Mouse (Mus musculus) limb, embryonic 11.5 days (tissue): ENCODE results near the gene Phlpp1. TPM values are rescaled to one million over a fixed set of nuclear protein-coding genes. Genes with fewer than 3 reads are reported as not detected.

Source experiments
- ATAC-seq: fragments of 200-750 bp; cut with Nextera tagmentation; 2 replicates; pipeline ENCODE4 v1.8.0; 2017; ENCODE audit warnings: low read depth; ENCODE audit not compliant: insufficient number of reproducible peaks, low FRiP score, low TSS enrichment
- DNase-seq: peaks from one replicate; pipeline ENCODE4 v3.0.0-alpha.2; 2015; ENCODE audit warnings: low spot score
- H3K27ac ChIP-seq: fragments of 300-500 bp; sonication (generic); replicated peaks from 2 replicates; pipeline ENCODE4 v1.5.1; 2014; ENCODE audit warnings: low read depth, mild to moderate bottlenecking, low read length
- H3K27me3 ChIP-seq: fragments of 300-500 bp; sonication (generic); 2 replicates; pipeline ENCODE4 v1.6.1; 2014; ENCODE audit warnings: mild to moderate bottlenecking, low read length, mixed read lengths; ENCODE audit not compliant: control insufficient read depth, insufficient read depth
- H3K36me3 ChIP-seq: fragments of 300-500 bp; sonication (generic); 2 replicates; pipeline ENCODE4 v1.6.1; 2014; ENCODE audit warnings: mild to moderate bottlenecking, low read length, moderate library complexity, mixed read lengths; ENCODE audit not compliant: control insufficient read depth, insufficient read depth
- H3K4me1 ChIP-seq: fragments of 300-500 bp; sonication (generic); 2 replicates; pipeline ENCODE4 v1.6.1; 2014; ENCODE audit warnings: low read length, mixed read lengths; ENCODE audit not compliant: control insufficient read depth, insufficient read depth
- H3K4me2 ChIP-seq: fragments of 300-500 bp; sonication (generic); 2 replicates; pipeline ENCODE4 v1.6.1; 2014; ENCODE audit warnings: low read depth, mild to moderate bottlenecking, moderate library complexity; ENCODE audit not compliant: severe bottlenecking
- H3K4me3 ChIP-seq: fragments of 300-500 bp; sonication (generic); 2 replicates; pipeline ENCODE4 v1.5.1; 2014; ENCODE audit warnings: low read depth, low read length
- H3K9ac ChIP-seq: fragments of 300-500 bp; sonication (generic); 2 replicates; pipeline ENCODE4 v1.6.1; 2014; ENCODE audit warnings: mild to moderate bottlenecking, low read length
- H3K9me3 ChIP-seq: fragments of 300-500 bp; sonication (generic); 2 replicates; pipeline ENCODE4 v1.6.1; 2016; ENCODE audit warnings: low read length; ENCODE audit not compliant: control insufficient read depth
- WGBS: fragments of 180-500 bp; shearing (Covaris S2); extraction: QIAGEN DNeasy Blood & Tissue Kit; methylation state at CpG from one replicate; pipeline ENCODE4 v1.1.7; 2014; 5-methylcytosine and 5-hydroxymethylcytosine counted together
- polyA plus RNA-seq: library from polyadenylated mRNA; unstranded; fragments of >200 nt; fragmentation: Nextera tagmentation; extraction: Ambion mirVana; gene quantifications from 2 replicates; pipeline ENCODE4 v1.2.1, GENCODE M21; 2014

Gene Phlpp1
- polyA plus RNA-seq, 1 experiment from 2014 or later: 3.2 TPM

DNA sequence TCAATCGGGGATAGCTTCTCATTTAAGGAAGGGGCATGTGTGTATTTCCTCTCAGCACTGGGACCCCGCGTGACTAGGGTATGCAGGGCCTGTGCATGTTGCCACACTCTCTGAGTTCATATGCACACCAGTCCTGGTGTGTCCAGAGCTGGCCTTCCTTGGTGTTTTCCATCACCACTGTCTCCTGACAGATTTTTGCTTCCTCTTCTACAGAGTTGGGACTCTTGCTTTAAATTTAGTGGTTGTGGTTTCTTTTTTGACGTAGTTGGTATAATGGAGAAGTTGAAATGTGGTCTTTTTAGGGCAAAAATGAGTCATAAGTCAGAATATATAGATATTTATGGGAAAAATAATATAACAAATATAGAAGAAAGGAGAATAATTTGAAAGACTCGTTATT, 59.8 kb downstream of the Phlpp1 start:
- no peak for DNase-seq
- Histone ChIP-seq H3K4me1 (no peaks in the 10 kb centered on the region), H3K4me3 (no peak overlapping the region), H3K27ac (no peak overlapping the region), H3K9me3 (no peaks in the 10 kb centered on the region), H3K36me3 (no peaks in the 10 kb centered on the region), H3K4me2 (no peak overlapping the region), H3K27me3 (no peaks in the 10 kb centered on the region), H3K9ac (no peak overlapping the region)
- 87% methylated on average over 5 of the region's 5 CpGs for WGBS
- no peak for ATAC-seq

DNA sequence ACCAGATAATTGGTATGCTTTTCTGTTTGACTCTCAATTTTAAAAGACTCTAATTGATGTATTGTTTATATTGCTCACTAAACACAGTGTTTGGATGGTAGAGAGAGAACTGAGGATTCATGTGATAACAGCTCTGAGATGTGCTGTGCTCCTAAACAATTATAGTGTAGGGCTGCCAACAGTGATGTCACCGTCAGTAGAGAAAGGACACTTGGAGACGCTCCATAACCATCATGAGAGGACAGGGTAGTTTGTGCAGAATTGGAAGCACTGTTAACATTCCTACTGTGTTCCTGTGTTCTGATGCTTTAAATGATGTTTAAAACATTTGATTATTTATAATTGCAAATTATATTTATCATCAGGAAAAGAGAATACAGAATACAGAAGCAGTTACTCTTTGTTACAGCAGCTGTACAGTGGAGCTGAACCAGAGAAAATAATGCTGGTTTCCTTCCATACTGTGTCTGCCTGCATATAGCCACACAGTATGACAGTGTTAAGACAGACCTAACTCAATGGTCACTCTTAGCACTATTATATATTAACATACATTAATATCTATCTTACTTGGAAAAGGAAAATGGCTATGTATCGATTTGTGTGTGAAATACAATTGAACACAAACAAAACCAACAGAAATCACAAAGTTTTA, 60.4 kb downstream of the Phlpp1 start:
- Histone ChIP-seq H3K4me1 (no peaks in the 10 kb centered on the region), H3K4me3 (no peak overlapping the region), H3K27ac (no peak overlapping the region), H3K9me3 (no peaks in the 10 kb centered on the region), H3K4me2 (no peak overlapping the region), H3K27me3 (no peaks in the 10 kb centered on the region), H3K9ac (no peak overlapping the region), H3K36me3 (no peaks in the 10 kb centered on the region)
- ATAC-seq (no peak), DNase-seq (no peak)
- 94% methylated on average over 3 of the region's 3 CpGs for WGBS

DNA sequence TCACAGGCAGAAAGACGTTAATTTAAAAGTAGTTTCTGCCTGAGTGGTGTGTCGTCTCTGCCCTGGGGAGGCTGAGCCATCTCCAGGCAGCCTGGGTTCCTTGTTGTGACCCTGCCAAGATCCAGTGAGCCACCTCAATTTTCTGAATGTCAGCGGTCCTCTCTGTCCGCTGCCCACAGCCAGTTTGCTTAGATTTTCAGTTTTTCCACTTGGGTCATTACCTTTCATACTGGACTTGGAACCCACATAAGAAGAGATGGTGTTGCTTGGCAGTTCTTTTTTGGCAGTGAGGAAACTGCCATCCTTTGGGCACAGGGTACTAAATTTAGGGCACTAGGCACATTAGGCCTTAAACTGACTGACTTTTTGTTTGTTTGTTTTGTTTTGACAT, 60.9 kb downstream of the Phlpp1 start:
- WGBS: 93% methylated on average over 4 of the region's 4 CpGs

DNA sequence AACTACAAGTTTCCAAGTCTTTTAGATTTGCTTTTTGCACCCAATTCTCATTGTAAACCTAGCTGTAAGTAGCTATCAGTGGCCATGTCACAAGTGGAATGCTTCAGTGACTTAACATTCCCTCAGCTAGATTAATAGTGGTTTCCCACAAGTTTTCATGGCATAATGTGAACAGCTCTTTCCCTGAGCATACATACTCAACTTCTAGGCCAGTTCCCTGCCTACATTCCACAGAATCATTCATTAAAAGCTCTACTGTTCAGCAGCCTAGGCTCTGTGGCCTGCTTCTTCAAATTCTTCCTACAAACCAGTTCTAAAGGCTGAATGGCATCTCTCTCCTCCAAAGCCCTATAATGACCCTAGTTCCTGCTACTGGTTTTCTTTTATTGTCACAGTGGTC, 65.4 kb downstream of the Phlpp1 start:
- no peak overlapping the region for H3K4me2 ChIP-seq
- H3K27me3 ChIP-seq: no peaks in the 10 kb centered on the region
- DNase-seq: no peak
- no peaks in the 10 kb centered on the region for H3K4me1 ChIP-seq
- no peaks in the 10 kb centered on the region for H3K9me3 ChIP-seq
- ATAC-seq: no peak
- no peak overlapping the region for H3K4me3 ChIP-seq
- H3K36me3 ChIP-seq: no peaks in the 10 kb centered on the region
- no peak overlapping the region for H3K27ac ChIP-seq
- H3K9ac ChIP-seq: no peak overlapping the region

More for the DNA sequence above, 60.9 kb downstream of the Phlpp1 start:
- no peak for DNase-seq
- Histone ChIP-seq H3K27ac (no peak overlapping the region), H3K36me3 (no peaks in the 10 kb centered on the region), H3K4me2 (no peak overlapping the region), H3K4me3 (no peak overlapping the region), H3K9me3 (no peaks in the 10 kb centered on the region), H3K9ac (no peak overlapping the region), H3K27me3 (no peaks in the 10 kb centered on the region), H3K4me1 (no peaks in the 10 kb centered on the region)
- no peak for ATAC-seq

DNA sequence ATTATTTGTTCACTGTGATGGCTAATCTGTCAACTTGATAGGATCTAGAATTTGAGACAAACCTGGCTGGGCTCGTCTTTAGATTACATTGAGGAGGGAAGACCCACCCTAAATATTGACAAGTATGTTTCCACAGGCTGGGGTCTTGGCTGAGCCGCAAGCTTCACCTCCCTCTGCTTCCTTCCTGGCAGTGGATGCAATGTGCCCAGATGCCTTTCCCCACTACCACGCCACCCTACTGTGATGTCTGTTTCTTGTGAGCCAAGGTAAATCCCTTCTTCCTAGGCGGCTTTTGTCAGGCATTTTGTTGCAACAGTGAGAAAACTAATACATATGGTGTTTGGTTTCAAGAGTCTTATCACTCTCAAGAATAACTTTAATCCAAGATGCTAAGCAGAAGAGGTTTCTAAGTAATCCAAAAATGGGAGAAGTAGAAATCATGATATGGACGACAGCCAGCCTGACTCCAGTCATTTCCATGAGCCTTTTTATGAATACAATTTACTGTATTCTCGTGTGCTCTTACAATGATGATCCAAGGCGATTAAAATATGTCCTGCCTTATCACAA, 68.6 kb downstream of the Phlpp1 start:
- ATAC-seq (no peak), DNase-seq (no peak)
- Histone ChIP-seq H3K27ac (no peak overlapping the region), H3K4me2 (no peak overlapping the region), H3K36me3 (no peaks in the 10 kb centered on the region), H3K9ac (no peak overlapping the region), H3K4me1 (no peaks in the 10 kb centered on the region), H3K4me3 (no peak overlapping the region), H3K9me3 (no peaks in the 10 kb centered on the region), H3K27me3 (no peaks in the 10 kb centered on the region)
- WGBS: 84% methylated on average over 7 of the region's 7 CpGs

DNA sequence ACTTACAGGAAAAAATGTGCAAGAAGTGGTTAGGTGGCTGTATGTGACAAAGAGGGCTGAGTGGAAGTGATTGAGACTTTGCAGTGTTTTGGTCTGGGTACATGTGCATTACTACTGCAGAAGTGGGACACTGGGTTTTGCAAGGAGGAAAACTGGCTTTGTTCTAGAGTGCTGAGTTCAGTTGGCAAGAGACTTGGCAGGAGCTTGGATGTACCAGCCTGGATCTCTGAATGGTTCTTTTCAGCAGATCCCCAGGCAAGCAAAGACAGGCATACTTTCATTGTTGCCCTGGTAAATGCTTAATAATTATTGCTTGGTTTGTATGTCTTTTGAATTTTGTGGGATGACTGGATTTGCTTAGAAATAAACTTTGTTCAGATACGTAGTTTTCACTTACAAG, 69.5 kb downstream of the Phlpp1 start:
- Histone ChIP-seq H3K9me3 (no peaks in the 10 kb centered on the region), H3K9ac (no peak overlapping the region), H3K4me1 (no peaks in the 10 kb centered on the region), H3K4me2 (no peak overlapping the region), H3K36me3 (no peaks in the 10 kb centered on the region), H3K27me3 (no peaks in the 10 kb centered on the region), H3K4me3 (no peak overlapping the region), H3K27ac (no peak overlapping the region)
- ATAC-seq (no peak), DNase-seq (no peak)
- WGBS: 78% methylated on average over 1 of the region's 1 CpGs

DNA sequence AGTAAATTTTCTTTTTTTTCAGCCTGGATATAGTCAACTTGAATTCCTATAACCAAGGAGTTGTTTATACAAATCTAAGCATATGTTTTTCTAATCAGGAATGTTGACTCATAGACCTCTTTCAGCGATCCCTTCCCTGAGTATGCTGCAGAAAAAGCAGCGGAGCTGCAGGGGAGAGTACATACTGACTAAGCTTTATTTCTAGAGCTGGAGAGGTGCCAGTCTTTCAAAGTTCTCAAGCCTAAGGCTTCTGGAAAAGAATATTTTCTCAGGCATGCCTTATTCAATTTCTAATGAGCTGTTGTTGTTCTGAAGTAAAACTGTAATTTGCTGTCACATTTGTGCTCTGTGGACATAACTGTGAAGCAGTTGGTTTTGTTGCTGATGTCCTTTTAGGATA, 70.6 kb downstream of the Phlpp1 start:
- no peaks in the 10 kb centered on the region for H3K27me3 ChIP-seq
- H3K4me3 ChIP-seq: no peak overlapping the region
- 67% methylated on average over 2 of the region's 2 CpGs for WGBS
- ATAC-seq: no peak
- H3K4me2 ChIP-seq: no peak overlapping the region
- no peak overlapping the region for H3K27ac ChIP-seq
- DNase-seq: no peak
- no peak overlapping the region for H3K9ac ChIP-seq
- no peaks in the 10 kb centered on the region for H3K9me3 ChIP-seq
- H3K36me3 ChIP-seq: no peaks in the 10 kb centered on the region
- H3K4me1 ChIP-seq: no peaks in the 10 kb centered on the region

DNA sequence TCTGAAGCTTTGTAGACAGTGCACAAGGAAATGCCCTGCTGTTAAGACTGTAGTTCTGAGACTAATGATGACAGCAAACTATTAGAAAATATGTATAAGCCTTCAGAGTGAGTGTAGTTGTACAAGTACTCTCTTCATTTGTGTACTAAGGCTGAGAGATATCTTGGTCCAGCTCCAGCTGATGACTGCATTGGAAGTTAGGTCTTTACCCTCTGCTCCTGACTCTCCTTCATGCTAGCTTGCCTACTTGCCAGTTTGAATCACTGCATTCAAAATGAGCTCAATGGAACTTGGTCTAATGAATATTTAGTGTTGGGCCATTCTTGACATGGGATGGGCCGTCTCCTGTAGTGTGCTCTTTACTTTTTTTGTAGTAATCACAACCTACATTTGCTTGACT, 71.8 kb downstream of the Phlpp1 start:
- H3K4me3 ChIP-seq: no peak overlapping the region
- no peaks in the 10 kb centered on the region for H3K27me3 ChIP-seq
- no peak for ATAC-seq
- no peak for DNase-seq
- H3K9me3 ChIP-seq: no peaks in the 10 kb centered on the region
- H3K36me3 ChIP-seq: no peaks in the 10 kb centered on the region
- H3K4me2 ChIP-seq: no peak overlapping the region
- H3K9ac ChIP-seq: no peak overlapping the region
- 100% methylated on average over 1 of the region's 1 CpGs for WGBS
- no peaks in the 10 kb centered on the region for H3K4me1 ChIP-seq
- no peak overlapping the region for H3K27ac ChIP-seq

DNA sequence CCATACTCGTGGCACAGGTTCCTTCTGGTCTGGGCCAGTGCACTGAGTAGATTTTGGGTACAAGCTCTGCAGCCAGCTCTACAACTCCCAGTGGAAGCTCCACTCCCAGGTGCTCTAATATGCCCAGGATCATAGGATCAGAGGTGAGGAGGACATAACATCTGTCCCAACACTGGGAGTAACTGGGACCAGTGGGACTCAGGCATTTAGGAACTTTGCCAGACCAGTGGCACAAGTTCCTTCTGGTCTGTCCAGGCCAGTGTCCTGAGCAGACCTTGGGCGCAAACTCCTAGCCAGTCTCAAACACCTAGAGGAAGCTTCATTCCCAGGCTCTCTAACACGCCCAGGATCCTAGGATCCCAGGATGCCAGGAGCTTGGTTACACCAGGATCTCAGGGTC, 72.7 kb downstream of the Phlpp1 start:
- no peak for DNase-seq
- Histone ChIP-seq H3K4me3 (no peak overlapping the region), H3K36me3 (no peaks in the 10 kb centered on the region), H3K9me3 (no peaks in the 10 kb centered on the region), H3K9ac (no peak overlapping the region), H3K27ac (no peak overlapping the region), H3K4me1 (no peaks in the 10 kb centered on the region), H3K27me3 (no peaks in the 10 kb centered on the region), H3K4me2 (no peak overlapping the region)
- ATAC-seq: no peak
- WGBS: 85% methylated on average over 3 of the region's 3 CpGs
